Mouse (Mus musculus) embryonic stem cell, embryonic (primary cell): ENCODE data around the gene Birc5.

Experiments used
- CTCF ChIA-PET, 4 experiments: fragments of 300-600 bp in 2 of 4; fragments of 350-600 bp in 2 of 4; sonication (Branson Sonifier 250); formaldehyde crosslinking; loops; one replicate each; lab custom pipeline; 2022; ENCODE audit warnings: inconsistent platforms in 2 of 4; lab: Charles Lee
- POLR2A ChIA-PET, 4 experiments: fragments of 300-600 bp in 2 of 4; fragments of 350-600 bp in 2 of 4; sonication (Branson Sonifier 250); formaldehyde crosslinking; loops; one replicate each; lab custom pipeline; 2022; ENCODE audit warnings: antibody characterized with exemption in 4 of 4, inconsistent platforms in 1 of 4; lab: Charles Lee

The Birc5 gene

GRCm38 (mm10) chr11:117902282-117902681 is 53.2 kb downstream of the Birc5 start:
- ChIA-PET CTCF (interaction anchor here in 3 of 4 experiments (0.6 to 2.6 kb wide), 5 partner anchors 10 to 540 kb away, joined by 3 to 8 read pairs (median 4); no protein-coding TSS in a partner anchor), POLR2A (interaction anchor here in 3 of 4 experiments (0.6 to 4.4 kb wide), 9 partner anchors 8 to 193 kb away, joined by 3 to 24 read pairs (median 5); no protein-coding TSS in a partner anchor)

DNA sequence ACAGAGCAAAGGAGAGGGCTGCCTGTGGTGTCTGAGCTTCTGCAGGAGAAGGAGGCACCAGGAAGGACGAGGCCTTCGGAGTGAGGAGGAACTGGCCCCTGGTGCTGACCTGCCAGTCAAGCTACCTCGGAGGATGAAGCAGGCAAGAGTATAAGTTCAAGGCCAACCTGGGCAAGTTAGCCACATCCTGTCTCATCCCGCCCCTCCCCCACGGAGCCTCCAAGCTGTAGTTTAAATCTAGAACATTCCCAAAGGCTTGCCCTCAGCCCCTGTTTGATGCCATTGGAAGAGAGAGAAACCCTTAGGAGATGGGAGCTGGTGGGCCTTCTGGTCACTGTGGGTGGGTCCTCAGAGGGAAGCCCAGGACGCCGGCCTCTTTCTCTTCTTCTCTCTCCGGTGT is 55.4 kb downstream of the Birc5 start:
- ChIA-PET CTCF (interaction anchor here in 2 of 4 experiments (0.6 to 1.3 kb wide), 3 partner anchors 8 to 321 kb away, joined by 4 to 16 read pairs (median 5); no protein-coding TSS in a partner anchor), POLR2A (interaction anchor here in 2 of 4 experiments (0.6 to 4.4 kb wide), 11 partner anchors 10 to 168 kb away, joined by 3 to 24 read pairs (median 4); no protein-coding TSS in a partner anchor)
